Mouse (Mus musculus) forebrain, postnatal 0 days (tissue): ENCODE measurements at regions not wholly inside any gene's neighbourhood (a gene's known extent, or its start where the extent isn't known, plus 50 kb on each side); places are given as distances from the start of the nearest gene placed in this dataset.

Experiments used
- ATAC-seq: fragments of 200-750 bp; cut with Nextera tagmentation; 2 replicates; pipeline ENCODE4 v1.8.0; 2017; ENCODE audit warnings: mild to moderate bottlenecking, moderate library complexity
- DNase-seq: peaks from one replicate; pipeline ENCODE4 v3.0.0-alpha.2; 2015
- H3K27ac ChIP-seq: fragments of 300-500 bp; sonication (generic); 2 replicates; pipeline ENCODE4 v1.5.1; 2014; ENCODE audit warnings: low read depth, mild to moderate bottlenecking, antibody characterized with exemption, low read length, moderate library complexity, mixed read lengths
- H3K27me3 ChIP-seq: fragments of 300-500 bp; sonication (generic); 2 replicates; pipeline ENCODE4 v1.6.1; 2014; ENCODE audit warnings: mild to moderate bottlenecking, low read length, mixed read lengths; ENCODE audit not compliant: insufficient read depth
- H3K36me3 ChIP-seq: fragments of 300-500 bp; sonication (generic); 2 replicates; pipeline ENCODE4 v1.6.1; 2014; ENCODE audit warnings: mild to moderate bottlenecking, moderate library complexity; ENCODE audit not compliant: insufficient read depth
- H3K4me1 ChIP-seq: fragments of 300-500 bp; sonication (generic); 2 replicates; pipeline ENCODE4 v1.6.1; 2014; ENCODE audit warnings: antibody characterized with exemption; ENCODE audit not compliant: insufficient read depth
- H3K4me2 ChIP-seq: fragments of 300-500 bp; sonication (generic); 2 replicates; pipeline ENCODE4 v1.6.1; 2014; ENCODE audit warnings: low read depth, mild to moderate bottlenecking, moderate library complexity
- H3K4me3 ChIP-seq: fragments of 300-500 bp; sonication (generic); 2 replicates; pipeline ENCODE4 v1.5.1; 2014; ENCODE audit warnings: low read depth, low read length, mixed read lengths
- H3K9ac ChIP-seq: fragments of 300-500 bp; sonication (generic); 2 replicates; pipeline ENCODE4 v1.6.1; 2014; ENCODE audit warnings: mild to moderate bottlenecking
- H3K9me3 ChIP-seq: fragments of 300-500 bp; sonication (generic); 2 replicates; pipeline ENCODE4 v1.6.1; 2016; ENCODE audit warnings: low read length
- CTCF ChIP-seq: sonication (generic); IDR thresholded peaks from 2 replicates; pipeline ENCODE4 v1.5.1; 2016; ENCODE audit warnings: antibody characterized with exemption, control low read depth, low read depth
- WGBS: fragments of 180-500 bp; shearing (Covaris S2); extraction: QIAGEN DNeasy Blood & Tissue Kit; methylation state at CpG from one replicate; pipeline ENCODE4 v1.1.7; 2014; 5-methylcytosine and 5-hydroxymethylcytosine counted together

GRCm38 (mm10) chr11:21428749-21429148 is 57.7 kb upstream of the Ugp2 start:
- 74% methylated on average over 6 of the region's 6 CpGs for WGBS
- no peaks in the 10 kb centered on the region for H3K36me3 ChIP-seq

DNA sequence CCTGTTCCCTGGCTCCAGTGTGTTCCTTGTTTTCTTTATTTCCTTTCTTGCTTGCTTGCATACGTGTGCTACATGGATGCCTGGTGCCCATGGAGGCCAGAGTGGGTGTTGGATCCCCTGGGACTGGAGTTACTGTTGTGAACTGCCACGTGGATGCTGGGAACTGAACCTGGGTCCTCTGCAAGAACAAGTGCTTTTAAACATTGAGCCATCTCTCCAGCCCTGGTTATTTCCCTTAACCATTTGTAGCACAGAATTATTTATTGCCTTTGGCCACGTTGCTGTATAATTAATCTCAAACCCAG is 57.0 kb upstream of the Ugp2 start:
- Histone ChIP-seq H3K36me3 (no peaks in the 10 kb centered on the region), H3K9me3 (no peaks in the 10 kb centered on the region), H3K27ac (no peak overlapping the region), H3K4me2 (no peak overlapping the region), H3K4me3 (no peak overlapping the region), H3K9ac (no peak overlapping the region), H3K27me3 (no peaks in the 10 kb centered on the region), H3K4me1 (no peaks in the 10 kb centered on the region; the same call in 1 of the 2 replicates)
- no peak for ATAC-seq
- no peak for TF ChIP-seq CTCF
- WGBS: 62% methylated on average over 3 of the region's 3 CpGs
- DNase-seq: no peak

More at GRCm38 (mm10) chr11:21428749-21429148, 57.7 kb upstream of the Ugp2 start:
- no peak overlapping the region for H3K4me3 ChIP-seq
- no peaks in the 10 kb centered on the region for H3K9me3 ChIP-seq
- no peaks in the 10 kb centered on the region; the same call in 1 of the 2 replicates for H3K4me1 ChIP-seq
- H3K9ac ChIP-seq: no peak overlapping the region
- ATAC-seq (no peak), DNase-seq (no peak)
- TF ChIP-seq CTCF: no peak
- H3K27ac ChIP-seq: no peak overlapping the region
- H3K27me3 ChIP-seq: no peaks in the 10 kb centered on the region
- no peak overlapping the region for H3K4me2 ChIP-seq

- Histone ChIP-seq H3K27me3 (no peaks in the 10 kb centered on the region), H3K4me2 (no peak overlapping the region), H3K9ac (no peak overlapping the region), H3K9me3 (no peaks in the 10 kb centered on the region), H3K27ac (no peak overlapping the region), H3K4me1 (no peaks in the 10 kb centered on the region; the same call in 1 of the 2 replicates), H3K4me3 (no peak overlapping the region), H3K36me3 (no peaks in the 10 kb centered on the region)
- no peak for TF ChIP-seq CTCF
- no peak for ATAC-seq
- no peak for DNase-seq
- 61% methylated on average over 4 of the region's 4 CpGs for WGBS
Observed at GRCm38 (mm10) chr11:21427291-21428012, 56.5 kb upstream of the Ugp2 start.

- TF ChIP-seq CTCF: no peak
- H3K9ac ChIP-seq: no peak overlapping the region
- H3K4me2 ChIP-seq: no peak overlapping the region
- no peaks in the 10 kb centered on the region for H3K9me3 ChIP-seq
- H3K36me3 ChIP-seq: no peaks in the 10 kb centered on the region
- WGBS: 61% methylated on average over 6 of the region's 6 CpGs
- H3K27ac ChIP-seq: no peak overlapping the region
- H3K4me3 ChIP-seq: no peak overlapping the region
- no peaks in the 10 kb centered on the region for H3K27me3 ChIP-seq
- ATAC-seq (peak; percentile 16; the same call in 1 of the 2 replicates), DNase-seq (peak; percentile 29)
- no peaks in the 10 kb centered on the region; the same call in 1 of the 2 replicates for H3K4me1 ChIP-seq
Observed at GRCm38 (mm10) chr11:21425480-21426101, 54.6 kb upstream of the Ugp2 start.

- Histone ChIP-seq H3K9ac (no peak overlapping the region), H3K4me2 (no peak overlapping the region), H3K4me1 (no peaks in the 10 kb centered on the region; the same call in 1 of the 2 replicates), H3K9me3 (no peaks in the 10 kb centered on the region), H3K36me3 (no peaks in the 10 kb centered on the region), H3K27ac (no peak overlapping the region), H3K27me3 (no peaks in the 10 kb centered on the region), H3K4me3 (no peak overlapping the region)
- ATAC-seq: no peak
- TF ChIP-seq CTCF: no peak
- no peak for DNase-seq
Observed at GRCm38 (mm10) chr11:21424345-21424744, 53.3 kb upstream of the Ugp2 start.

- no peak overlapping the region for H3K4me2 ChIP-seq
- no peaks in the 10 kb centered on the region for H3K27me3 ChIP-seq
- H3K4me1 ChIP-seq: no peaks in the 10 kb centered on the region; the same call in 1 of the 2 replicates
- H3K9ac ChIP-seq: no peak overlapping the region
- H3K27ac ChIP-seq: no peak overlapping the region
- no peak for DNase-seq
- H3K9me3 ChIP-seq: no peaks in the 10 kb centered on the region
- H3K36me3 ChIP-seq: no peaks in the 10 kb centered on the region
- no peak overlapping the region for H3K4me3 ChIP-seq
- no peak for ATAC-seq
- WGBS: 74% methylated on average over 2 of the region's 2 CpGs
- TF ChIP-seq CTCF: no peak
Observed at GRCm38 (mm10) chr11:21422281-21422878, 51.4 kb upstream of the Ugp2 start.
